Mouse (Mus musculus): Measurements from ENCODE around the gene Dhx16. TPM values are rescaled to one million over a fixed set of nuclear protein-coding genes. Genes with fewer than 3 reads are reported as not detected.

Dhx16 gene
- total RNA-seq, 4 experiments from 2014 or later, result 18.7 to 20.8 (median 20.1) TPM

DNA sequence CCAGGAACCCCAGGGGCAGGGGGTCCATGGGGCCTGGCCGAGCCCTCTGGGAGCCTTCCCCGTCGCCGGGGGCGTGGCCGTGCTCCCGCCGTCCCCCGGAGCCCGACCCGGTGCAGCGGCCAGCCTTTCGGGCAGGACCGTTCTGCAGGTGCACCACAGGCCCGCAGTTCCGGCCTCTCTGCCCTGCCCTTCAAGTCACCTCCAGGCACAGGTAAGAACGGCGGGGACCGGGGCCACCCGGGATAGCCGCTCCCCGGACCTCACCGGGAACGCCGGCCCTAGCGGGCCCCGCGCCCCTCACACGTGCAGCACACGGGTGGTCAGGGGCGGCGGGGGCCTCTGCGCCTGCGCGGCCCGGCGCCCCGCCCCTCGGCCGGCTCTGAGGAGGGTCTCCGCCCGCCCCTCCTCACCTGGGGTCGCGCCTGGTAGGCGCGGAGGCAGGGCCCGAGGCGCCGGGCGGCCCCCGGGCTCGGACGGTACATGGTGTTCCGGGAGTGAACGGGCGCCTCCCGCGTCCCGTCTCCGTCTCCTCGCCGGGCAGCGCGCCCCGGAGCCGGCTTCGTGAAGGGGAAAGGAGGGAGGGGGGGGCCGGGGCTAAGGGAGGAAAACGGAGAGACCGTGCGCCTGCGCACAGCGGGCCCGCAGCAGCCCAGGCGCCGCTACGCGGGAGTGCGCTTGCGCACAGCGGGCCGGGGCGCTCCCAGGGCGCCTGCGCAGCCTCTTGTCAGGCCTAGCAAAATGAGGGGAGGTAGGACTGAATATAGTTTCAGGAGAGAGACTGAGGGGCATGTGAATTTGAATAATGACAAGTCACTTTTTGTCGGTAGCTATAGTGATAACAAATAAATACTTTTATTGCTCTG is 17.4 kb downstream of the Dhx16 start, which contains the start of gene 2310061I04Rik:
Gene 2310061I04Rik, minus strand, starts transcription at position 651 of the 863 bp plus-strand sequence.
- peak; percentile 89 for DNase-seq (ENCODE audit: low spot score)

DNA sequence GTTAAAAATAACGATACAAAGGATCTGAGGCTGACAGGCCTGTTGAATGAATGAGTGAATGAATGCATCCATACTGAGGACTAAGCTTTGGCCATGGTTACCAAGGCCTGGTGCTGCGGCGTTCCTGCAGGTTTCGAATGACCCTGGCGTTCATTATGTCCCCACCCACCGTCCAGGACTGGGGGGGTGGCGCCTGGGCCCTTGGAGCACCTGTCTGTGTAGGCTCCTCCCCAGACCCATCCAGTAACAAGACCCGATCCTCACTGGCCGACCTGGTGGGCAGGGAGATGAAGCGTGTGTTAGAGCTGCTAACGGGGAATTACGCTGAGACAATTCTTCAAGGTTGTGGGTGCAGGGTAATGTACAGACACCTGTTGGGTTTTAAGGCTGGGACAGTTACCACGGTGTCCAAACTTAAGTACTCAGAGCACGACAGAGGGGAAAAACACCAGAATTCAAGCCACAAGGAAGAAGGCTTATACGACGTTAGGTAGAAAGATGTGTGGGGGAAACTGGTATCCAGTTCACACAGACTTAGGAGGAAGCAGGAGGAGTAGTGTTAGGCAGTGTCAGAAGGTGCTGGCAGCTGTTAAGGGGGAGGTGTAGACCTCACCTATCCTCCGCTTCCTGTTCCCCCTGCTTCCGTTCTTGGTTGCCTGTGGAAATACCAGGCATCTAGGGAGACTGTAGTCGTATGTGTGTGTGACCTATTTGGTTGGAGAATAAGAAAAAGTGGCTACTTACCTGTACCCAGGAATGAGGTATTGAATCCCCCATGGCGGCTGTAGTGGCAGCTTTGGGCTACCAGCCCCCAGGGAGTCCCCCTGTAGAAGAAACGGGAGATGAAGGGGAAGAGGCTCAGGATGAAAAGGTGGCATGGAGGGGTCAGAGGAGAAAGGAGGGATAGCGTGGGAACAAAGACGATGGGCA is 18.3 kb downstream of the Dhx16 start:
- no peak for DNase-seq (ENCODE audit: low spot score)

DNA sequence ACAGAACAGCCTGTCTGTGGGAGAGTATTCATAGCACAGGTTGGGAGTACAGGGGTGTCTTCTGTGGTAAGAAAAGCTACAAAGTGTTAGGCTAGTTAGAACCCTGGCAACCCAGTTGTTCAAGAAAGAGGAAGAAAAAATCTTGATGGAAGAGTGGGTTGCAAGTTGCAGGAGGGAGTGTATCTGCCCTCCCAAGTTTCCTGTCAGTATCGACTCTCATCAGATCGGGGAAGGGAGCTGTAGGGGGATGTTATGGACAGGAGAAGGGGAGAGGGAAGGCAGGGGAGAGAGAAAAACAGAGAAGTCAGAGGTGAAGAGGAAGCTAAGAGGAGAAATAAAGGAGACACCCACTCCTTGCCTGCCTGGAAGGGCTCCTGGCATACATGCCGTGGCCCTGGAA is 21.0 kb downstream of the Dhx16 start:
- no peak for DNase-seq (ENCODE audit: low spot score)

DNA sequence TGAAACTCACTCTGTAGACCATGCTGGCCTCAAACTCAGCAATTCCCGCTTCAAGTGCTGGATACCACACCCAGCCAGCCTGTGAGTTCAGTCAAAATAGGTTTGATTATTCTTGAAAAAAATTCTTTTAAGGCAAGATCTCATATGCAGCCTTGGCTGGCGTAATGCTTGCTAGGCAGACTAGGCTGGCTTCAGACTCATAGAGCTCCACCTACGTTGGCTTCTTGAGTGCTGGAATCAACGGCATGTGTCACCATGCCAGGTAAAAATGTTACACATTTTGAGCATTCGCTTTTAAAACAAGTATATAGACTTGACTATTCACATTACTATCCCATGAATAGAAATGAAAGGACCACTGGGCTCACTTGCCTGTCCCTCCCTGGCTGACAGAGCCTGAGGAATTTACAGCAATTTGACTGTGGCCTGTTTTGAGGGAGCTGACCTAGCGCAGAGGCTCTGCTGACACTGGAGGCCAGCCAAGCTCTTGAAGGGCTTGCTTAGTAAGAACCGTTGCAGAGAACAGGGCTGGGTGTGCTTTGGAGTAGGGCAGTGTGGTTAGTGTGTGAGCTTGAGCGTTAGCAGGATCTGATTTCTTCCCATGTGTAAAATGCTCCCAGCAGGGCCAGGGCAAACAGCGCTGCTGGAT is 23.8 kb downstream of the Dhx16 start:
- DNase-seq (ENCODE audit: low spot score), result peak; percentile 52

DNA sequence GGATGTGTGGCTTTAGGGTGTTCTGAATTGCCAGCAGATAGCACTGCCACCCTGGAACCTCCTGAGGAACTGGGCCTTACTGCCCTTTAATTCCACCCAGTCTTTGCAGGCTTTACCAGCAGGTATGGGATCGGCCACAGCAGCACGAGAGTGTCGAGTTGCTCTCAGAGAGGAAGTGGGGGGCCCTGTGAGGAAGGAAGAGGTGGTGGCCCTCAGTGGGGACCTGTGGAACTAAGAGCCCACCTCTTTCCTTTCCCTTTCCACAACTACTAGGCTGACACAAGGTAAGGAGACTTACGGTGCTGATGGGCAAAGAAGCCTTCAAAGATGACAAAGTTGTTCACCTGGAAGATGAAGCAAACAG is 24.4 kb downstream of the Dhx16 start:
- no peak for DNase-seq (ENCODE audit: low spot score)

DNA sequence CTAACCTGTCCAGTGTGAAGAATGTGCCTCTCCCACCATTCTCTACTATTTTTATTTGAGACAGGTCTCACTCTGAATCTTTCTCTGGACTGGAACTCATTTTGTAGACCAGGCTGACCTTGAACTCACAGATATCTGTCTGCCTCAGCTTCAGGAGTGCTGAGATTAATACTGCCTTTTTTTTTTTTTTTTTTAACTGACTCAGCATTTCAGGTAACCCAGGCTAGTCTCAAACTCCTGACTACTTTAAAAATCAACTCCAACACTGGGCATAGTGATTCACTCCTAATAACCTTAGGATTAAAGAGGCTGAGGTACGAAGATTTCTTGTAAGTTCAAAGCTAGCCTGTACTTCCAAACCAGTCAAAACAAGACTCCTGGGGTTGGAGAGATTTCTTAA is 26.0 kb downstream of the Dhx16 start:
- DNase-seq (ENCODE audit: low spot score), result no peak

DNA sequence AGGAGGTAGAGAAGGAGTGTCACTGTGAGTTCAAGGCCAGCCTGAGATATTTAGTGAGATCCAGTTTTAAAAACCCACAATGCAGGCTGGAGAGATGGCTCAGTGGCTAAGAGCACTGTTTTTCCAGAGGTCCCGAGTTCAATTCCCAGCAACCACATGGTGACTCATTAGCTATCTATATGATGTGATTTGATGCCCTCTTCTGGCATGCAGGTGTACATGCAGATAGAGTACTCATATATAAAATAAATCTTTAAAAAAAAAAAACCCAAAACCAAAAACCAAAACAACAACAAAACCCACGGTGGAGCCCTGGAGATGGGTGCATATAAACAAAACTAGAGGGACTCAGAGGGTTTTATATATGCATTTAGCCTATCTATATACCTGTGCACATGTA is 28.0 kb downstream of the Dhx16 start:
- no peak for DNase-seq (ENCODE audit: low spot score)

DNA sequence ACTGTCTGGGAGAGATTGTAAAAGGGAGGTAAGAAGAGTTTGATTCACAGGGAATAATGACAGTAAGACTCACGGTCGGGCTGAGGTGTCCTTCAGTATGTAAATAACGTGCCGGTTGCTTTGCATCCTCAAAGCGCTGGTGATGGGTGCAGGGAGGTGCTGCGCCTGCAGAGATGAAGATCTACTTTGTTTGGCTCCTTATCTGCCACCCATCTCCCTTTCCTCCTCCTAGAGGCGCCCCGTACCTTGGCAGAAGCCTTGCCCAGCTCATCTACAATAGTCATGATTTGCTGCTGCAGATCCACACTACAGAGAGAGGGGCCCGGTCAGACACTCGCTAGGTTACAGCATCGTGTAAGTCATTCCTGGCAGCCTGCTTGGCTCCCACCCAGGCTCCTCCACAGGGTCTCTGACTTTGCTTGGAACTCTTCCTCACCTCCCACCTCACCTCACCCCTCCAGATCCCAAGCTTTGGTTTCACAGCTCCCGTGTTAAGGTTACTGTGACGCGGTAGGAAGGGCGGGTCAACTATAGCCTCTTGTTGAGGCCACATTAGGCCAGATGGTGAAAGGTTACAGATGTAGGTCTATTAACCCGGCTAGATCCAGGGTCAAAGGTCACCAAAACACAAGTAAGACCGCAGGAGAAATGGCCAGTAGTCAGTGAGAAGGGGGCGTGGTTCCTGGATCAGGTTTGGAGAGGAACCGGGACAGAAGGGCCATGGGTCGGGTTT is 29.7 kb downstream of the Dhx16 start:
- no peak for DNase-seq (ENCODE audit: low spot score)

DNA sequence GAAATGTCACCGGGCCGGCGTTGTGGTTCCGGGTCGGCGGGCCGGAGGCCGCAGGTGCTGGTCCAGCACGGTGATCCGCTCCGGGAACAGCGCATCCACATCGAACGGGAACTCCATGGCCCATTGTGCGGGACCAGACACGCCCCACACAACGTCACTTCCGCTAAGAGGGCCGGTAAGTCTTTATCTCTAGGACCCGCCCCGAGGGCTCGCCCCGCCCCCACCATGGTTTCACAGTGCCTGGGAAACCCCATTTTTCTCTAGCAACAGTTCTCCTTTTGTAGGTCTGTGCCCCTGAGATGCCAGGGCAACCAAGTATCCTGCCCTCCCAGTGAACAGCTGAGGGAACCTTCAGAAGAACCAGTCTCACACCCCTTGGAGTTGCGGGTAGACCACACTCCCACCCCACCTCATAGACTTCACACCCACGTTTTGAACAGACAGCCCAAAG is 30.3 kb downstream of the Dhx16 start, which contains the start of gene Atat1:
Gene Atat1, minus strand, starts transcription at position 157 of the 451 bp plus-strand sequence.
- peak; percentile 94 for DNase-seq (ENCODE audit: low spot score)

DNA sequence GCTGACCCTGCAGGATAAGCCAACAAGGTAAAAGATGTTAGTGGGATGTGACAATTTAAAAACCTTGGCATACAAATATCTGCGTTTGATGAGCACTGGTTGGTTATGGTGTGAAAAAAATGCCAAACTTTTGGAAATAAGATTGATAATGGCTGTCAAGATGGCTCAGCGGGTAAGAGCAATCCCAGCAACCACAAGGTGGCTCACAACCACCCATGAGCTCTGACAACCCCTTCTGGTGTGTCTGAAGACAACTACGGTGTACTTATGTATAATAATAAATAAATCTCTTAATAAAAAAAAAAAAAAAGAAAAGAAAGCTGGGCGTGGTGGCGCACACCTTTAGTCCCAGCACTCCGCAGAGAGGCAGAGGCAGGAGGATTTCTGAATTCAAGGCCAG is 35.4 kb downstream of the Dhx16 start:
- DNase-seq (ENCODE audit: low spot score), result no peak

DNA sequence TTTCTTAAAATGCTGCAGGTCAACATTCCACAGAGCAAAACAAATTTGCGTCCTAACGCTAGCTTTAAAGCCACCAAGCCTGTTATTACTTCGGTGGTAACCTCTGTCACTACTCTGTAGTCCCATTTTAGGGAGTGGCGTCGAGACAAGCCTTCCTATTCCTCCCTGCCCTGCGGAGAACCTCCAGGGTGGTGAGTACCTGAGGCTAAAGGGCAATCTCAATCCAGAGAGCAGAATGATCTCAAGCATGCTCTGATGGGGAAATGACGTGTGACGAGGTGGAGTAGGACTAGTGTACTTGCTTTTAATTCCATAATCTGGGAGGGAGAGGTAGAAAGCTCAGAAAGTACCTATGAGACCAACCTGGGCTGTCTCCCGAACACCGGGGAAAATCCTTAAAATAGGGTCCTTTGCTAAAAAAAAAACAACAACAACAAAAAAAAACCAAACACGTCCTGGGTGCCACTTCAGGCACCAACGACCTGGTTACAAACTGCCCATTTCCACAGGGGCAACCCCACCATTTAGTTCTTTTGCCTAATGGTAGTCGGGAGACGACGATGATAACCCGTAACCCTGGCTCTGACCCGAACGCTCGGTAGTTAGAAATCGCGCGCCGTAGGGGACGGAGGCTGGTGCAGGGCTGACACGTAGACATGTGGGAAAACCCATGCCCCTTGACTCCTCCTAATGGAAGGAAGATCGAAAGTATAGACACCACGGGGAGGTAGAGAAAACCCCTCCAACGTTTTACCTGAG is 36.1 kb downstream of the Dhx16 start:
- DNase-seq (ENCODE audit: low spot score), result no peak

DNA sequence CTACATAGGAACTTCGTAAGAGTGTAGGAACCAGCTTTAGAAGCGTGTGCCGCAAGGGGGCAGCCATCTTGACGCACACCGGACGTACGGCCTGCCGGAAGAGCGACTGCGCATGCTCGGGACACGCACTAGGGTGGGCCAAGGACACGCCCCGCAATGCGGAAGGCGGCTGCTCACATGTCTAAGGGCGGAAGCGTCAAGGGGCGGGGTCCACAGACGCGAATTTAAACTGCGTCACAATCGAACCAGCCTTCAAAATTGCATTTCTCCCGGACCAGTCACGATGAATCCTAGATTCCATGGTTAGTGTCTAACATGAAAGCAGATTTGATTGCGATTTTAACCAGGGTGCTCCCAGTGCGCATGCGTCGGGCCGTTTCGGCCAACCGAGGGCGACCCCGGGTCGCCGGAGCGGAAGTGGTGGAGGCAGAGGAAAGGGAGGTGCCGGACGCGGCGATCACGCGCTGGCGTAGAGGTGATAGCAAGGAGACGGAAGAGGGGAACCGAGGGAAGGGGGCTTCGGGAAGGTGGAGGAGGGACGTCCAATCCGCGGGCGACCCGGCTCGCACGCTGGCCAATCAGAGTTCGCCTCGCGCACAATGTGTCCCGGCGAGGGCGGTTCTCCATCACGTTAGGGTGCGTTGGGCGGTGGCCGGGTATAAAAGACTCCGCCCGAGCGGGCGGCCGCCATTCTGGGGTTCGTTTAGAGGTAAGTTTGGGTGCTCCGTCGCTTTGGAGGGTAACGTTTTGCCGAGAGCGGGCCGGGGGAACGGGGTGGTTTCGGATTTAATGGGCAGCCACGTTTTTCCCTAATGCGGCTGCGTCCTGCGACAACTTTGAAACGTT is 36.9 kb downstream of the Dhx16 start, which contains the start of the genes Mrps18b and Ppp1r10:
Gene Mrps18b, minus strand, starts transcription at position 93 of the 846 bp plus-strand sequence.
Gene Ppp1r10, plus strand, starts transcription at position 138 of the 846 bp plus-strand sequence.
- peak; percentile 99 for DNase-seq (ENCODE audit: low spot score)

DNA sequence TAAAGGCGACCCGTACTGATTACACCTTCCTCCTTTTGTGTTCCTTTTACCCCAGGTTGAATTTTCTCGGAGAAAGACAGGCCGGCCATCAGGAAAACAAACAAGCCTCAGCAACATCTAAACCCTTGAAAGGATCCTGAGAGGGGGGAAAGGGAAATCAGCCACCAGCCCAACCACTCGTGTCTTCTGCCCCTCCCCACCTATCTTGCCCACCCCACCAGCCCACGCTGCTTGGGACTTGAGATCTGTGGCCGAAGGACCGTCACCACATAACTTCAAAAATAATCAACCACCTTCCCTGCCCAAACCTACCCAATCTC is 37.5 kb downstream of the Dhx16 start:
- DNase-seq (ENCODE audit: low spot score), result no peak

DNA sequence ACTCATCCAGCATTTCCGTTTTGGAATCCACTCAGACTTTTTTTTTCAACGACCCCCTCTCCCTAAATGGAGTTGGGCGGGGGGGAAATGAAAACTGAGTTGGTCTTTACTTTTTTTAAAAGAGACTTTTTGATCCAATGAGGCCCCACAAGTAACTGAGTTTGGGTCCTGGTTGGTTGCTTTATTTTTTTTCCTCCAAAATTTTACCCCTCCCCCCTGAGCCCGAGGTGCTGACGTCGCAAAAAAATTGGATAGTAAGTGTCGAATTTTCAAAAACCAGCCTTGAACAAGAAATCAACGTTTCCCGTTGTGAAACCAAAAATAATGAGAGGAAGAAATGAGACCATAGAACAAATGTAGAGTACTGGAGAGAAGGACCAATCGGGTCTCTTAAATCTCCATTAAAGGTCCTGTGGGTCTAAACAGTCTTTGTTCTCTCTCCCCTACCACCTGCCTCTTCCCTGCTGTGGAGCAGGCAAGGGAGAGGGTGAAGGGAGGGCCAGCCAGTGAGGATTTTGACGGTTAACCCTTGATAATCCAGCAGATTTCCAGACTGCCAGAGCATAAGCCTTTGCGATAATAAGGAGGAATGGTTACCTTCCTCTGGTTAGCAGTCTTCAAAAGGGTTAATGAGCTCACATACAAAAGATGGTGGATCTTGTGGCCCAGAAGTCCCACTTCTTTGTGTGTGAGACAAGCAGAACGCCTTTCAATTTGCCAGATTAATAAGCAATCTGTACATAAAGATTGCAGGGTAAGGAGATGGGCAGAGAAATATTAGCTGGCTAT is 38.0 kb downstream of the Dhx16 start:
- DNase-seq (ENCODE audit: low spot score), result peak; percentile 44

DNA sequence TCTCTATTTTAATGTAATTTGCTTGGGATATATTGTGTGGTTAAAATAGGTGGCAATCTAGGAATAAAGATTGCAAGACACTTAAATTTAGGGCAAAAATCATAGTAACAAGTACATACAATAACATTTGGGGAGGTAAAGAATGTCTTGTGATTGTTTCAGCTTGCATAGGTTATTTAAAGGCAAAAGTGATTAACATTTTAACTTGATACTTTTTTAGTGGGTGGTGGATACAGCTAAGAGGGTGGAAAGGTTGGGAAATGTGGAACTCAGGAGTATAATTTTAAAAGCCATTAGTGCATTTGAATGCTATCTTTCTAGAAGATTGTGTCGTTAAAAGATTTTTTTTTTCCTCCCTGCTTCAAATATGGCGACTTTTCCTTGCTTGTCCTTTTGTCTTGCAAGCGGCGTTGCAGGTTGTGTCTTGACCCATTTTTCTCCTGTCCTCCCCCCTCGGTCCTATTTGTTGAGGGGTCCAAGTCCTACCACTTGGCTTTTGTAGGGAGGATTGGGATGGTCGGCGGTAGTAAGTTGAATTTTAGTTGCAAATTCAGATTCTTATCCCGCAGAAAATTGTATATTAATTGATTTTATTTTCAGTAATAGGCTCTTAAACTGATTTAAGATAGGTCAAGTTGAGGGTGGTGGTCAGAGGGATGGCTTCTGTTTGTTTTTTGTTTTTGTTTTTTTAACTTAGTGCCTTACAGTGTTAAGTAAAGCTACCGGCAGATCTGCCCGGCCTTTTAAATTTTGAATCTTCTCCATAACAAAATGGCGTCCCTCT is 38.8 kb downstream of the Dhx16 start:
- peak; percentile 70 for DNase-seq (ENCODE audit: low spot score)

DNA sequence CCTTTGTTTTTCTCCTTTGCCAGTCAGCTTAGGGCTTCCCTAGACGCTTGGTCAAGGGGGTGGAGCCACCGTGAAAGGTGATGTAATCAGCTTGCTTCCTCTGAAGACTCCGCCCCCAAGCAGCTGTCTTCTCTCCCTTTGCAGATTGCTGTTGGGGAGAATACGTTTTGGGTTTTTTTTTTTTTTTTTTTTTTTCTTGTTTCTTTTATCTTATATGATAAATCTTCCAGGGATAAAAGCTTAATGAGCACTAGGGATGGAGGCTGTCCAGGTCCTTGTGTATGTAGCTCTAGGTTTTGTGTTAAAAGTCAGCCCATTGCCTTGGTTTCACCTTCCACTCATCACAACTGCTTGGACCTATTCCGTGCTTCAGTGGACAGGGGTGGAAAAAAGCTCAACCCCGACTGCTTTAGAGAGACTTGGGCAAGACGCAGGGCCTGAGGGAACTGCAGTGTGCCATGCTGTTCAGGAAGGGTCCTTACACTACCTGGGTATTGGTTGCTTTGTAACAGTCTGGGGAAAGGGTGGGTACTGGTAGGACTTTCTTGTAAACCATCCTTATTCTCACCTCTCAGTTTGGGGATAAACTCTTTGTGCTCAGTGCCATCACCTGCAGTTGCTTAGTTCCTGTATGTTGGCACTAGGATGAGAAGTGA is 39.6 kb downstream of the Dhx16 start:
- DNase-seq (ENCODE audit: low spot score), result peak; percentile 97

DNA sequence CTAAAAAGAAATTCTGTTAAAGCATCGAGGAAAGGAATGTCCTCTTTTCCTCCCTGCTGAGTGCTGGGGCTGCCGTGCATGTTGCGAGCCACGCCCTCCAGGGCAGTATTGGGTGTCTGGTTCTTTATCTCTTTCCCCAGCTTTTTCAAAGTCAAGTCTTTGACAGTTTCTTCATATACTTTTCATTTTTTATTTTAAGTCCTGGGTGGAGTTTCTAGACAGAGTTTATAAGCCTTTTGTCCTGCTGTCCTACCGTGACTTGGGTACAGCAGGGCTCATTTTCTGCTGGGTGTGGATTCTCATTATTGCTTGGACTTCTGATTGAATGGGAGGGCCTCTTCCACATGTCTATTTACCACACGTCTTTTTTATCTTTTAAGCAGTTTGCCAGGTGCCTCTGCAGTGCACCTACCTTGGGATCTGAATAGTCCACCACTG is 40.3 kb downstream of the Dhx16 start:
- no peak for DNase-seq (ENCODE audit: low spot score)

All from heart, adult 8-10 months (tissue).